Mouse (Mus musculus) natural killer cell, adult 2 months (primary cell): ENCODE data around the gene Exoc3l2.
A peak's percentile ranks its signal among the peaks of the same experiment; 100 is the strongest.

Experiments
- DNase-seq, 2 experiments: peaks; one replicate each; pipeline ENCODE4 v3.0.0; 2022; ENCODE audit warnings: low spot score in 2 of 2

Exoc3l2 gene

GRCm38 (mm10) chr7:19456628-19457027 is 6.5 kb upstream of the Exoc3l2 start:
- DNase-seq: no peak

GRCm38 (mm10) chr7:19457414-19458071 is 5.6 kb upstream of the Exoc3l2 start:
- DNase-seq: peak; percentile 12 to 16

- DNase-seq: peak; percentile 22 to 51
Observed at GRCm38 (mm10) chr7:19458072-19458486, 5.1 kb upstream of the Exoc3l2 start.

- DNase-seq: peak; percentile 61 to 70
Observed at GRCm38 (mm10) chr7:19458591-19459111, 4.5 kb upstream of the Exoc3l2 start, which contains the start of gene Mark4. Gene Mark4, minus strand, starts transcription at chr7:19458821.

- no peak for DNase-seq
Observed at GRCm38 (mm10) chr7:19459144-19459870, 3.8 kb upstream of the Exoc3l2 start.

GRCm38 (mm10) chr7:19460500-19460899 is 2.6 kb upstream of the Exoc3l2 start:
- DNase-seq: no peak

- DNase-seq: peak; percentile 60 to 73
Observed at GRCm38 (mm10) chr7:19461488-19461887, 1.6 kb upstream of the Exoc3l2 start.

GRCm38 (mm10) chr7:19462443-19462842 is 688 bp upstream of the Exoc3l2 start:
- DNase-seq: no peak

GRCm38 (mm10) chr7:19464367-19465307 is 1.5 kb downstream of the Exoc3l2 start:
- no peak for DNase-seq

- DNase-seq: no peak
Observed at GRCm38 (mm10) chr7:19466602-19467145, 3.5 kb downstream of the Exoc3l2 start.

GRCm38 (mm10) chr7:19467638-19468037 is 4.5 kb downstream of the Exoc3l2 start:
- no peak for DNase-seq

GRCm38 (mm10) chr7:19468279-19468678 is 5.1 kb downstream of the Exoc3l2 start:
- DNase-seq: no peak

GRCm38 (mm10) chr7:19469404-19469803 is 6.3 kb downstream of the Exoc3l2 start:
- DNase-seq: no peak

GRCm38 (mm10) chr7:19470308-19470707 is 7.2 kb downstream of the Exoc3l2 start:
- no peak for DNase-seq

GRCm38 (mm10) chr7:19472403-19472802 is 9.3 kb downstream of the Exoc3l2 start:
- peak in 1 of 2 experiments; percentile 14 for DNase-seq

- peak; percentile 19 to 39 for DNase-seq
Observed at GRCm38 (mm10) chr7:19473875-19474443, 10.8 kb downstream of the Exoc3l2 start.

GRCm38 (mm10) chr7:19477084-19477483 is 14.0 kb downstream of the Exoc3l2 start:
- no peak for DNase-seq

- no peak for DNase-seq
Observed at GRCm38 (mm10) chr7:19477624-19478384, 14.7 kb downstream of the Exoc3l2 start.

GRCm38 (mm10) chr7:19483281-19483680 is 20.1 kb downstream of the Exoc3l2 start:
- no peak for DNase-seq

- no peak for DNase-seq
Observed at GRCm38 (mm10) chr7:19485488-19485887, 22.4 kb downstream of the Exoc3l2 start.
